Mouse (Mus musculus) hindbrain, embryonic 16.5 days (tissue): ENCODE results near the gene Il1r1. TPM values are rescaled to one million over a fixed set of nuclear protein-coding genes. Genes with fewer than 3 reads are reported as not detected.

Experiments used
- ATAC-seq: fragments of 200-750 bp; cut with Nextera tagmentation; 2 replicates; pipeline ENCODE4 v1.8.0; 2017; ENCODE audit warnings: moderate TSS enrichment, moderate library complexity
- H3K27ac ChIP-seq: fragments of 300-500 bp; sonication (generic); 2 replicates; pipeline ENCODE4 v1.5.1; 2014; ENCODE audit warnings: low read depth, mild to moderate bottlenecking, control low read depth, low read length, moderate library complexity
- H3K27me3 ChIP-seq: fragments of 300-500 bp; sonication (generic); replicated peaks from 2 replicates; pipeline ENCODE4 v1.6.1; 2014; ENCODE audit warnings: low read length; ENCODE audit not compliant: control insufficient read depth, insufficient read depth
- H3K36me3 ChIP-seq: fragments of 300-500 bp; sonication (generic); 2 replicates; pipeline ENCODE4 v1.6.1; 2014; ENCODE audit warnings: mild to moderate bottlenecking, low read length, moderate library complexity, mixed read lengths; ENCODE audit not compliant: control insufficient read depth, insufficient read depth
- H3K4me1 ChIP-seq: fragments of 300-500 bp; sonication (generic); 2 replicates; pipeline ENCODE4 v1.6.1; 2014; ENCODE audit warnings: low read depth, low read length; ENCODE audit not compliant: control insufficient read depth, insufficient read depth
- H3K4me2 ChIP-seq: fragments of 300-500 bp; sonication (generic); 2 replicates; pipeline ENCODE4 v1.6.1; 2014; ENCODE audit warnings: mild to moderate bottlenecking, low read length, control low read depth, moderate library complexity
- H3K4me3 ChIP-seq: fragments of 300-500 bp; sonication (generic); 2 replicates; pipeline ENCODE4 v1.5.1; 2014; ENCODE audit warnings: mild to moderate bottlenecking, low read length, control low read depth, moderate library complexity
- H3K9ac ChIP-seq: fragments of 300-500 bp; sonication (generic); 2 replicates; pipeline ENCODE4 v1.6.1; 2014; ENCODE audit warnings: low read depth, mild to moderate bottlenecking, control low read depth, low read length, moderate library complexity
- H3K9me3 ChIP-seq: fragments of 300-500 bp; sonication (generic); 2 replicates; pipeline ENCODE4 v1.6.1; 2014; ENCODE audit warnings: mild to moderate bottlenecking, low read length, moderate library complexity; ENCODE audit not compliant: control insufficient read depth
- WGBS: fragments of 180-500 bp; shearing (Covaris S2); extraction: QIAGEN DNeasy Blood & Tissue Kit; methylation state at CpG from one replicate; pipeline ENCODE4 v1.1.7; 2014; 5-methylcytosine and 5-hydroxymethylcytosine counted together
- polyA plus RNA-seq: library from polyadenylated mRNA; unstranded; fragments of >200 nt; fragmentation: Nextera tagmentation; extraction: Ambion mirVana; gene quantifications from 2 replicates; pipeline ENCODE4 v1.2.1, GENCODE M21; 2015

Gene Il1r1
- polyA plus RNA-seq, 1 experiment from 2014 or later = 0.75 TPM

DNA sequence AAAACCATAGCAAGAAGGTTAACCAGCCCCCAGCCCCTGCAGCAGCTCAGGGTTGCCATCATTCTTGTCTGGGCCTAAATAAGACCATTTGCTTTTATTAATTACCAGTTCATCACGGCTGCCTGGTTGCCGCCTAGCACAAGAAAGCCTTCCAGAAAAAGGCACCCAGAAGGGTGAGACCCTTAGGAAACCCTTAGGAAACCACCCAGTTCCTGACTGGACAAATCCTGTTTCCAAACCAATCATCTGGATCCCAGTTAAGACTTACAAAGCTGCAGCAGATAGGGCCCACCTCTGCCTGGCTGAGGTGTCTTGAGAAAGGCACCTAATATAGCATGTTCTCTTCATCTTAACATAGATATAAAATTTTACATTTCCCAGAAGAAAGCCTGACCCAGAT, 1.3 kb upstream of the Il1r1 start:
- Histone ChIP-seq H3K9me3 (no peaks in the 10 kb centered on the region), H3K36me3 (no peaks in the 10 kb centered on the region), H3K27me3 (no peaks in the 10 kb centered on the region), H3K4me2 (no peak overlapping the region), H3K27ac (no peak overlapping the region), H3K9ac (no peak overlapping the region), H3K4me3 (no peak overlapping the region), H3K4me1 (no peaks in the 10 kb centered on the region)
- ATAC-seq = no peak
- 79% methylated on average over 2 of the region's 2 CpGs for WGBS

DNA sequence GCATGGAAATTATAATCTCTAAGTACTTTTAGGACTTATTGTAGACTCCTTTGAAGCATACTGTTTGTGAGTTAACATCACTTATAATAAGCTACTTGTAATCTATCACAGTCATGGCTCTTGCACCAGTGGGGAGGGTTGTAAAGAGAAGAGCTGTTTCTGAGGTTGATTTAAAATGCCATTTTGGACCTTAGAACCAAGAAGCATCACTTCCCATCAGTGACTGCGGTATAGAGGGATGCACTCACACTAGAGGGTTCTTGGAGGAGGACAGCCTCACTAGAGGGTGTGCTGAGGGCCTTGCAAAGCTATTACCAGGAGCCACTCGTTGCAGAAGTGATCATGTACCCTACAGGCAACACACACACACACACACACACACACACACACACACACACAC, 700 bp downstream of the Il1r1 start:
- no peak overlapping the region for H3K9ac ChIP-seq
- no peaks in the 10 kb centered on the region for H3K9me3 ChIP-seq
- H3K4me2 ChIP-seq = no peak overlapping the region
- H3K36me3 ChIP-seq = no peaks in the 10 kb centered on the region
- WGBS = 84% methylated on average over 2 of the region's 2 CpGs
- no peaks in the 10 kb centered on the region for H3K4me1 ChIP-seq
- no peaks in the 10 kb centered on the region for H3K27me3 ChIP-seq
- no peak for ATAC-seq
- H3K27ac ChIP-seq = no peak overlapping the region
- no peak overlapping the region for H3K4me3 ChIP-seq

DNA sequence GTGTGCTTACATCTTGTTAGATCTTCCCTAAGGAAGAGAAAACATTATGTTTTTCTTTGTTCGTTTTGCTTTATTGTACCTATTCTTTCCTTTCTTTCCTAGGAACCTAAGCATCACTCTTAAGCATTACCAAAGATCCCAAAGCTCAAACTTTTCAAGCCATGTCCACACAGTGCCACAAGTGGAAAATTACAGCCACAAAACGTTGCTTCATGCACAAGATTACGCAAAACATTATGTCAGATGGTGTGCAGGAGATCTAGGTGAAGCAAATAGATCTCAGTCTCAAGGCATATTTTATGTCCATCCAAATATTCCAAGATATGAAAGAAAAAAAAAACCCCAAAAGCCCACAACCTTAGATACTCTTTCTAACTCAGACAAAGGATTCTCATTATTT, 4.2 kb downstream of the Il1r1 start:
- H3K9ac ChIP-seq = no peak overlapping the region
- H3K4me2 ChIP-seq = no peak overlapping the region
- no peaks in the 10 kb centered on the region for H3K9me3 ChIP-seq
- H3K4me1 ChIP-seq = no peaks in the 10 kb centered on the region
- H3K36me3 ChIP-seq = no peaks in the 10 kb centered on the region
- H3K27me3 ChIP-seq = no peaks in the 10 kb centered on the region
- ATAC-seq = no peak
- H3K4me3 ChIP-seq = no peak overlapping the region
- 85% methylated on average over 3 of the region's 3 CpGs for WGBS
- no peak overlapping the region for H3K27ac ChIP-seq

DNA sequence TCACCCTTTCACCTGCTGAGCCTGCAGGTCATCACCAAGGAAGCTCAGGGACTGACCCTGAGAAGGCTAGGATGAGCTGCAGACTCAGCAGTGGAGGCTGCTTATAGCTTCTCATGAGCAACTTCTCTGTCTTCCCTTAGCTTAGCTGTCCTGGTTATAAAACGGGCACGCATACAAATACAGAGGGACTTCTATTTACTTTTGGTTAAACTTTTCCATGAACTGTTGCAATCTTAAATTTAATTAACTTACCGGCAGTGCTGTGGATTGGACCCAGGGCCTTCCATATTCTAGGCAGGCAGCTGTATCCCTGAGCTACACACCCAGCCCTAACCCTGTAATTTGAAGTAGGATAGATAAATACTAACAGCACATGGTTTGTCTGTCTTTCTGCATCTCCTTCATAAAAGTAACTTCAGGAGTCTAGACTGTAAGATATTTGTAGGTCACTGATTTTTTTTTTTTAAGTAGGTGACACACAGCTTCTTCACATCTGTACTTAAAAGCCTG, 4.9 kb downstream of the Il1r1 start:
- no peak overlapping the region for H3K9ac ChIP-seq
- H3K4me2 ChIP-seq = no peak overlapping the region
- no peak for ATAC-seq
- H3K27ac ChIP-seq = no peak overlapping the region
- H3K27me3 ChIP-seq = no peaks in the 10 kb centered on the region
- WGBS = 91% methylated on average over 3 of the region's 3 CpGs
- no peaks in the 10 kb centered on the region for H3K36me3 ChIP-seq
- H3K4me1 ChIP-seq = no peaks in the 10 kb centered on the region
- no peaks in the 10 kb centered on the region for H3K9me3 ChIP-seq
- H3K4me3 ChIP-seq = no peak overlapping the region

DNA sequence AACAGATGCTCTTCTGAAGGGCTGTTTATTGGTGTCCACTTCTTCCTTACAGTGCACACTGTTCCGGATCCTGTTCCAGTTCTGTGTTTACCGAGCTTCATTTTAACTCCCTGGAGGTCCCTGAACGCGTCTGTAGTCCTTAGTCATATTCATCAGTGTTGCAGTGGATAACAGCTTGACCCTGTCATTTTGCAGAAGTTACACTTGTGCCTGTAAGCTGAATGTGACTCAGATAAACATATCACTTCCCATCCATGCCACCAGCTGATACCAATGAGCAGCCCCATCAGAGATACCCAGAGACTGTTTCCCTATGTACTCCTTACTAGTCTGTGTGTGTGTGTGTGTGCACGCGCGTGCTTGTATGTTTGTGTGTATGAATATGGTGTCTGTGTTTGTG, 5.5 kb downstream of the Il1r1 start:
- no peak overlapping the region for H3K9ac ChIP-seq
- H3K4me2 ChIP-seq = no peak overlapping the region
- no peaks in the 10 kb centered on the region for H3K27me3 ChIP-seq
- 83% methylated on average over 7 of the region's 7 CpGs for WGBS
- H3K36me3 ChIP-seq = no peaks in the 10 kb centered on the region
- no peaks in the 10 kb centered on the region for H3K9me3 ChIP-seq
- no peak for ATAC-seq
- H3K4me1 ChIP-seq = no peaks in the 10 kb centered on the region
- H3K27ac ChIP-seq = no peak overlapping the region
- no peak overlapping the region for H3K4me3 ChIP-seq

DNA sequence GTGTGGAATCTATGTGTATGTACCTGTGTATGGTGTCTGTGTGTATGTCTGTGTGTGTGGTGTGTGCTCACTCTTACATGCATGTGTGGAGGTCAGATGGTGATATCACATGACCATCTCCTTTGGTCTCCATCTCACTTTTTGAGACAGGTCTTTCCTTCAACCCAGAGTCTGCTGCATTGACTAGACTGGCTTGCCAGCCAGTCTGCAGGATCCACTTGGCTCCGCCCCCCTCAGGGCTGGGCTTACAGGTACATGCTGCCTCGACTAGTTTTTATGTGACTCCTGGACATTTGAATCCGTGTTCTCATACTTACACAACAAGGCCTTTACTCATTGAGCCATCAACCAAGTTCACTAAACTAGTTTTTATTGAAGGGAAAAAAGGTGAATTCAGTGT, 6.2 kb downstream of the Il1r1 start:
- no peak overlapping the region for H3K4me2 ChIP-seq
- WGBS = 92% methylated on average over 3 of the region's 3 CpGs
- no peaks in the 10 kb centered on the region for H3K4me1 ChIP-seq
- ATAC-seq = no peak
- no peaks in the 10 kb centered on the region for H3K27me3 ChIP-seq
- H3K4me3 ChIP-seq = no peak overlapping the region
- H3K9ac ChIP-seq = no peak overlapping the region
- H3K36me3 ChIP-seq = no peaks in the 10 kb centered on the region
- H3K27ac ChIP-seq = no peak overlapping the region
- no peaks in the 10 kb centered on the region for H3K9me3 ChIP-seq

DNA sequence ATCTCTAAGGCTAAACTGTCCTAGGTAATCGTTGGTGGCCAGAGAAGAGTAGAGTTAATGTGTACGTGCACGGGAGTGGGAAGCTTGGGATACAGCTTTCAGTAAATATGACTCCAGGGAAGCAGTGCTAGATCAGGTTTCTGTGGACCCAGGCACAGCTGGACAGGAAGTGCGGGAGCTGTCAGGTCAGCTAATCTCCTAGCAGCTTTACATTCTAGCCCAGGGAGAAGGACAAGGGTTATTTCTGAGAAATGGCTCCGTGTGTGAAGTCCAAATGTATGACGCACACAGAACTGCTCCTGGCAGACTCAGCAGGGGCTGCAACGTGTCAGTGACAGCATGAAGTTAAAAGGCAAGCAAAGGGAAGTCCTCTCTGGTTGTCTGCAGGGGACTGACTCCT, 8.3 kb downstream of the Il1r1 start:
- H3K27ac ChIP-seq = no peak overlapping the region
- H3K4me3 ChIP-seq = no peak overlapping the region
- no peak overlapping the region for H3K9ac ChIP-seq
- 71% methylated on average over 7 of the region's 7 CpGs for WGBS
- no peaks in the 10 kb centered on the region for H3K9me3 ChIP-seq
- no peaks in the 10 kb centered on the region for H3K27me3 ChIP-seq
- no peak for ATAC-seq
- H3K4me2 ChIP-seq = no peak overlapping the region
- H3K36me3 ChIP-seq = no peaks in the 10 kb centered on the region
- H3K4me1 ChIP-seq = no peaks in the 10 kb centered on the region

DNA sequence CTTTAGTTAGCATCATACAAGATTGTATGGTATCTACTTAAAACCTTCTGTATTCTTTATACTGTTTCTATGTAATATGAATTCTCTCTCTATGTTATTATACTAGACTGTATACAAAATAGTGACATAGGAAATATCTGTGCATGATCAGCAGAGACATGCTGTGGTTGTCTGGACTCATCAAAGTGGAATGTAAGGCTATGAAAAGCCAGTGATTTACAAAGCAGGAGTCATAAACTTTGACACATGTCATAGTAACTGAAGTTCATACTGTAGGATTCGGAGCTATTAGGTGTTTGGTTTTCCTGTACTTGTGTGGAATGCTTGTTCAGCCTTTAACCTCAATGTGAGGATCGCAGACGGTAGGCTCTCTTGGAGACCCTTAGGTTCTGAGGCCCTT, 8.7 kb downstream of the Il1r1 start:
- ATAC-seq = no peak

DNA sequence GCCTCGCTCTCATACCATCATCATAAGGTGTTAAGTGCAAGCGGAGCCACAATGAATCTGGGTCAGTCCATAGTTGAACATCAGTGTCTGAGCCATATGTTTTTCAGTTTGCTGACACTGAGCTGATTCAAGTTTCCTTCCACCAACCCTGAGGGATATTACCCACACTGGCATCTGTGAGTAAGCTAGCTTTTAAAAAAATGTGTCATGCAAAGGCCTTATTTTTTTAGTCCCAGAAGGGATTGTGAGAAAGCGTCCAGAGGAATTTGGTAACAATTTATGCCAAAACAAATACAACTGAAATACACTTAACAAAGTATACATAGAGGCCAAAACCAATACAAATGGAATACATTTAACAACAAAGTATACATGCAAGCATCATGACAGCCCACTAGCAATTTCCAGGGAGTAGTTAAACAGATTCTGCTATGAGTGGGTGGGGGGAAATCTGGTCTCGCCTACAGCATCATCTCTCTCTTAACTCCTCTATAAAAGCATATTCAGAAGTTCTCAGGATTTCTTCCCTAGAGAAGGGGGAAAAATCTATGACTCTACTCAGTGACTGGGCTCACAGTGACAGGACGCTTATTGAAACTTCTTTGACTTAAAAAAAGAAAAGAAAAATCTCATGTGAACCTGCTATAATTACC, 10.8 kb downstream of the Il1r1 start:
- no peak overlapping the region for H3K27ac ChIP-seq
- H3K4me3 ChIP-seq = no peak overlapping the region
- H3K9ac ChIP-seq = no peak overlapping the region
- ATAC-seq = no peak
- WGBS = 87% methylated on average over 5 of the region's 5 CpGs
- H3K36me3 ChIP-seq = no peaks in the 10 kb centered on the region
- no peaks in the 10 kb centered on the region for H3K27me3 ChIP-seq
- H3K9me3 ChIP-seq = no peaks in the 10 kb centered on the region
- H3K4me2 ChIP-seq = no peak overlapping the region
- H3K4me1 ChIP-seq = no peaks in the 10 kb centered on the region

More for the DNA sequence above, 8.7 kb downstream of the Il1r1 start:
- Histone ChIP-seq H3K27ac (no peak overlapping the region), H3K9ac (no peak overlapping the region), H3K36me3 (no peaks in the 10 kb centered on the region), H3K4me3 (no peak overlapping the region), H3K9me3 (no peaks in the 10 kb centered on the region), H3K4me1 (no peaks in the 10 kb centered on the region), H3K27me3 (no peaks in the 10 kb centered on the region), H3K4me2 (no peak overlapping the region)
- 85% methylated on average over 3 of the region's 3 CpGs for WGBS
